ENCODE assay signal across 17 mouse cellular contexts in genomic region chr15:78118275-78118995, GRCm38 (mm10). TPM values are rescaled to one million over a fixed set of nuclear protein-coding genes. Genes with fewer than 3 reads are reported as not detected.
A peak's percentile ranks its signal among the peaks of the same experiment; 100 is the strongest.
DNase-seq lines count a peak whose midpoint lies in the region; ATAC-seq and TF ChIP-seq lines count a peak whose summit lies in the region.
"Had no signal": no experiment of that assay in that cellular context is flagged by ENCODE, and none has a peak within 500 bp of the region (broad histone marks: within the 10 kb centered on the region; RNA-seq: fewer than 3 reads in every experiment).

No protein-coding gene starts in this region.

- no peak for TF ChIP-seq EP300 in stomach, postnatal 0 days (optimal IDR thresholded peaks at IDR 0.05)

- no peak for TF ChIP-seq CTCF in stomach, postnatal 0 days (IDR thresholded peaks at IDR 0.05; ENCODE audit: low read depth)

- H3K4me2 ChIP-seq in hindbrain, embryonic 12.5 days (replicated peaks) = peak overlapping the region; percentile 50
- H3K4me2 ChIP-seq in midbrain, embryonic 15.5 days = peak overlapping the region; percentile 61
- no peak overlapping the region for H3K4me2 ChIP-seq in stomach, postnatal 0 days (replicated peaks; ENCODE audit: low read depth)

- peak overlapping the region; percentile 55 for H3K4me3 ChIP-seq in hindbrain, embryonic 12.5 days
- peak overlapping the region; percentile 64 for H3K4me3 ChIP-seq in midbrain, embryonic 15.5 days
- no peak overlapping the region for H3K4me3 ChIP-seq in stomach, postnatal 0 days (ENCODE audit: low read depth, low read length)
- H3K4me3 ChIP-seq: liver, embryonic 13.5 days had no signal

- no peaks in the 10 kb centered on the region for H3K9me3 ChIP-seq in hindbrain, embryonic 12.5 days (replicated peaks)
- H3K9me3 ChIP-seq in midbrain, embryonic 15.5 days = no peaks in the 10 kb centered on the region
- no peaks in the 10 kb centered on the region for H3K9me3 ChIP-seq in stomach, postnatal 0 days (ENCODE audit: control insufficient read depth, low read length)
- H3K9me3 ChIP-seq: intestine, embryonic 15.5 days; liver, embryonic 13.5 days had no signal

- no peaks in the 10 kb centered on the region for H3K36me3 ChIP-seq in hindbrain, embryonic 12.5 days
- H3K36me3 ChIP-seq in midbrain, embryonic 15.5 days (replicated peaks) = no peaks in the 10 kb centered on the region
- no peaks in the 10 kb centered on the region for H3K36me3 ChIP-seq in stomach, postnatal 0 days (ENCODE audit: control insufficient read depth, insufficient read depth, low read length)
- H3K36me3 ChIP-seq: intestine, embryonic 15.5 days; liver, embryonic 13.5 days had no signal

- WGBS in hindbrain, embryonic 12.5 days = 59% methylated on average over 15 of the region's 18 CpGs
- WGBS in midbrain, embryonic 15.5 days = 37% methylated on average over 15 of the region's 18 CpGs
- WGBS in stomach, postnatal 0 days = 71% methylated on average over 16 of the region's 18 CpGs

- ATAC-seq in hindbrain, embryonic 12.5 days (ENCODE audit: low FRiP score) = no peak
- ATAC-seq in midbrain, embryonic 15.5 days (replicated peaks) = no peak
- ATAC-seq in stomach, postnatal 0 days (ENCODE audit: low FRiP score, low TSS enrichment) = no peak

- peak; percentile 50 to 58 for DNase-seq in cerebellum, adult 18-20 months
- no peak for DNase-seq in cerebellum, adult 11-12 months
- peak; percentile 45 for DNase-seq in cerebellum, adult 8-10 months
- no peak for DNase-seq in kidney, postnatal 4 days
- DNase-seq in spleen, adult 12 weeks (ENCODE audit: low spot score) = no peak
- no peak for DNase-seq in stomach, postnatal 0 days (ENCODE audit: low spot score)
- DNase-seq: adrenal gland, adult 2 months; gastrocnemius, postnatal 36 days; kidney, postnatal 25 days; liver, embryonic 13.5 days; lung, postnatal 36 days; right cerebral cortex, adult 18-20 months had no signal

- peak overlapping the region; percentile 75; the same call in 1 of the 2 replicates for H3K9ac ChIP-seq in hindbrain, embryonic 12.5 days
- H3K9ac ChIP-seq in midbrain, embryonic 15.5 days = peak overlapping the region; percentile 83; the same call in 1 of the 2 replicates
- no peak overlapping the region for H3K9ac ChIP-seq in stomach, postnatal 0 days (ENCODE audit: low read length)
- H3K9ac ChIP-seq: intestine, embryonic 15.5 days; liver, embryonic 13.5 days had no signal

- H3K4me1 ChIP-seq in hindbrain, embryonic 12.5 days = peaks cover 23% of the 10 kb centered on the region
- H3K4me1 ChIP-seq in midbrain, embryonic 15.5 days = peaks cover 42% of the 10 kb centered on the region
- H3K4me1 ChIP-seq in stomach, postnatal 0 days (replicated peaks; ENCODE audit: control insufficient read depth, insufficient read depth) = no peaks in the 10 kb centered on the region
- H3K4me1 ChIP-seq: liver, embryonic 13.5 days had no signal

- no peak overlapping the region; the same call in 1 of the 2 replicates for H3K27ac ChIP-seq in hindbrain, embryonic 12.5 days
- H3K27ac ChIP-seq in midbrain, embryonic 15.5 days = peak overlapping the region; percentile 85; the same call in 1 of the 2 replicates
- no peak overlapping the region for H3K27ac ChIP-seq in stomach, postnatal 0 days (replicated peaks)
- H3K27ac ChIP-seq: intestine, embryonic 15.5 days; liver, embryonic 13.5 days had no signal

- peaks cover 16% of the 10 kb centered on the region for H3K27me3 ChIP-seq in hindbrain, embryonic 12.5 days
- no peaks in the 10 kb centered on the region; the same call in 1 of the 2 replicates for H3K27me3 ChIP-seq in midbrain, embryonic 15.5 days (replicated peaks)
- no peaks in the 10 kb centered on the region for H3K27me3 ChIP-seq in stomach, postnatal 0 days (ENCODE audit: control insufficient read depth, insufficient read depth, low read length)

RNA-seq across cellular contexts. Expression of gene Cacng2, which starts 1.4 kb away (rescaled TPM):
- polyA plus RNA-seq in hindbrain, embryonic 12.5 days (2016; fragmentation: Nextera tagmentation; extraction: Ambion mirVana) = 4.2 and 4.6 TPM in 2 replicates
- 14.4 and 15.3 TPM in 2 replicates for polyA plus RNA-seq in midbrain, embryonic 15.5 days (2015; fragmentation: Nextera tagmentation; extraction: Ambion mirVana)
- 0.02 and 0.05 TPM in 2 replicates for polyA plus RNA-seq in stomach, postnatal 0 days (2015; fragmentation: Nextera tagmentation; extraction: Ambion mirVana)
- polyA plus RNA-seq: heart, embryonic 14.5 days; liver, embryonic 13.5 days; thymus, postnatal 0 days had no signal

RNA-seq across cellular contexts. Expression of gene Ift27, which starts 55.5 kb away (rescaled TPM):
- polyA plus RNA-seq in hindbrain, embryonic 12.5 days (2016; fragmentation: Nextera tagmentation; extraction: Ambion mirVana) = 87.8 and 99.9 TPM in 2 replicates
- polyA plus RNA-seq in midbrain, embryonic 15.5 days (2015; fragmentation: Nextera tagmentation; extraction: Ambion mirVana) = 100 and 106 TPM in 2 replicates
- polyA plus RNA-seq in stomach, postnatal 0 days (2015; fragmentation: Nextera tagmentation; extraction: Ambion mirVana) = 42.2 and 42.5 TPM in 2 replicates

Comparison
In these comparisons a context has a peak if more than half of its experiments do, and no peak if none do; other contexts are left out.
1. DNase-seq: peak in cerebellum, adult 18-20 months (2 of 2) and cerebellum, adult 8-10 months (single experiment); none in cerebellum, adult 11-12 months (single experiment), kidney, postnatal 4 days (0 of 2), spleen, adult 12 weeks (single experiment) and stomach, postnatal 0 days (single experiment).